Mouse (Mus musculus) brain, embryonic 14.5 days (tissue): ENCODE measurements around the gene Entpd1.

ENCODE experiments used
- CTCF ChIP-seq: fragments of 200-500 bp; IDR thresholded peaks from 2 replicates; pipeline ENCODE4 v1.5.1; 2012; ENCODE audit warnings: inconsistent platforms, mild to moderate bottlenecking, moderate library complexity, borderline replicate concordance; ENCODE audit not compliant: insufficient read depth, insufficient read length; ENCODE audit errors: extremely low read depth
- POLR2A ChIP-seq: fragments of 200-500 bp; IDR thresholded peaks from 2 replicates; pipeline ENCODE4 v1.6.1; 2012; ENCODE audit warnings: mild to moderate bottlenecking, inconsistent platforms, borderline replicate concordance; ENCODE audit not compliant: poor library complexity, insufficient read depth, insufficient read length, severe bottlenecking; ENCODE audit errors: extremely low read depth

DNA sequence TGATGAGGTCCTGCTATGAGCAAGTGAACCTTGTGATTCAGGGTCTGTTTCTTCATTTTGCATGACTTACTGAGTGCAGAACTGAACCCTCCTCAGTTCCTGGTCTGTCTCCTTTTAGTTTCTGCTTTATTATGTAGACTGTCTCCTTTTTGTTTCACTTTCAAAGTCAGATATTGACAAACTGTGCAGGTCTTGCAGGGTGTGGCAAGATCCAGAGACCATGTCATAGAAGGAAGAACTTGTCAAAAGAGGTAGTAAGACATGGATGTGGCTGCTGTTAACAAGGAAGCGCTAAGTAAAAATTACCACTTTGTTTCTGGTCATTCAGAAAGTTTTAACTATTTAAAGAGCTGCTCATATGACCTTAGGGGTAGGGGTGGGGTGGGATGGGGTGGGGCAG is 72.0 kb downstream of the Entpd1 start:
- no peak for TF ChIP-seq CTCF
- TF ChIP-seq POLR2A = no peak
